Mouse (Mus musculus): ENCODE data around the gene Dnase2a.

- TF ChIP-seq CTCF (IDR thresholded peaks at IDR 0.05; ENCODE audit: low read depth): 0 out of 2 replicates have a peak, but pooled peaks have one; percentile 13
- peak; percentile 87; the same call in 1 of the 2 replicates for TF ChIP-seq EP300 (IDR thresholded peaks at IDR 0.05; ENCODE audit: low read depth)
These were observed 14.6 kb upstream of the Dnase2a start, which contains the start of gene Gcdh for GRCm38 (mm10) chr8:84893709-84894134.
